Mouse (Mus musculus): ENCODE results near the gene Cacng8.

DNA sequence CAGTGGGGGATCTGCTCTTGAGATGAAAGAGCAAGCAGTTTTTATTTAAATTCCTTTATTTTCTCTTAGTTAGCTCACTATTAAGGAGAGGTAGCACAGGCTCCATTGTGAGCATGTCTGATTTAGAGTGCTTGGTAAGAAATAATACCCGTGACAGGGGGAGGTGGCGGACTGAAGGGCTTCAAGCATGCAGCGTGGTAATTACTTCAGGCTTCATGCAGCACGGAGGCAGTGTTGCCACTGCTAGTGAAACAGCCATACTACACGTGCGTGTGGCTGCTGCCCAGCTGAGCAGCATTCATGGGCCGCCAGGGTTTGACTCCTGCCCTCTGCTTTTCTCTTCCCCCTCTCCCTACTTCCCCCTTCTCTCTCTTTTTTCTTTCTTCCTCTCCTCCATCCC is 7.3 kb downstream of the Cacng8 start:
- TF ChIP-seq CTCF (IDR thresholded peaks at IDR 0.05; ENCODE audit: control insufficient read depth, insufficient read depth, low read length) = no peak
- TF ChIP-seq POLR2A (IDR thresholded peaks at IDR 0.05; ENCODE audit: borderline replicate concordance, control insufficient read depth, low read depth, low read length) = no peak

Data from bone marrow, adult 2 months (tissue).